Mouse (Mus musculus): ENCODE measurements around the gene Riok1. TPM values are rescaled to one million over a fixed set of nuclear protein-coding genes. Genes with fewer than 3 reads are reported as not detected.

Riok1 gene
- polyA plus RNA-seq (2014; fragmentation: Illumina TruSeq; extraction: RNeasy Lipid Tissue Mini Kit (QIAGEN cat#74804); ENCODE audit: low read depth, low replicate concordance) = 70.2 TPM

DNA sequence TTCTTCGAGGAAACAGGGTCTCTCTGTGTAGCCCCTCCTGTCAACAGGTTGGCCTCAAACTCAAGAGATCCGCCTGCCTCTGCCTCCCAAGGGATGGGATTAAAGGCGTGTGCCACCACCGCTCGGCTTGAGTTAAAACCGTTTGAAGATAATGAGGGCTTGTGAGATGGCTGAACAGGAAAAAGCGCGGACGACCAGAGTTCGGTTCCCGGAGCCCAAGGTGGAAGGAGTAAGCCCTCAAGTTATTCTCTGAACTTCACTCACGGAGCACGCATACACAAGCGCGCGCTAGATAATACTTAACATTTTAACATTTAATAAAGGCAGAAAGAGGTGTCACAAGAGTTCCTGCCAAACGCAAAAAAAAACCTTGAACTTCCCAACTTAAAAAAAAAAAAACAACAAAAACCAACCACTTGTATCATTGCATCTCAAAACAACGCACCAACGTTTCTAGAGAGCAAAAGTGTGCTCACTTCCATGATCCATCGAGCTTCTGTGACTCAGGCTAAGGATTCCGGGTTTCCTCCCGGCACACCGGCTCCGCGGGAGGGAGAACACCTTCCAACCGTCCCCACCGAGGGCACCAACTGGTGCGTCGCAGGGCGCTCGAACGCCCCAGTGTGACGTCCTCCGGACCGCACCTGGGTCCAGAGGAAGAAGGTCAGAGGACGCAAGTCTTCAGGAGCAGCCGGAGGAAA lies at the start of gene Riok1:
Riok1 (plus strand) TSS at position 653 of the 701 bp plus-strand sequence.

DNA sequence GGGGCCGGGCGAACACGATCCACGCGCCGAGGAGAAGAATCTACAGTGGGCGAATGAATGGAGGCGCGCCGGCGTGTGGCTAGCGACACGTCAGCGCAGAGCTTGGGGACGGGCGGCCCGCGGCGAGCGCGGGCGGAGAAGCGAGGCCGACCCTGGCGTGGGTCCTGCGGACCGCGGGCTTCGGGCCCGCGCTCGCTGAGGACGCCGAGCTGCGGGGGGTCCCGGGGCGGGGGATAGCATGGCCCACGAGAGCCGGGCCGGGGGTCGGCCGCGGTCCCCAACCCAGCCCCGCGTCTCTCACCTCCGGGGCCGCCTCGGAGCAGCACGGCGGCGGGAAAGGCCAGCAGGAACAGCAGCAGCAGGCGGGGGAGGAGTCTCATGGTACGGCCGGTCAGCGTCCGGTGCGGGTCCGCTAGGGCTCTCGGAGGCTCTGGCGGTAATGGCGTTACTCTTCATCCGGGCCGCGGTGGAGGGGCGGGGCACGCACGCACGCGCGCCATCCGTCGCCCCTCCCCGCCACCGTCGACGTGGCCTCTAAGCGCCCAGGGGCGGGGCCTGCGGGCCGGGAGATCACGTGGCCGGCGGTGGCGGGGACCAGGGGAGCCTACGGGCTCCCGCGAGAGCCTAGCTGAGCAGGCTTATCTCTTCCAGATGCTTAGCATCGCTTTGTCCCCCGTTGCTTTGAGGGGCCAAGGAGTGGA lies 42.9 kb upstream of the Riok1 start, which contains the start of gene Ssr1:
Ssr1 (minus strand) TSS at position 514 of the 701 bp plus-strand sequence.

DNA sequence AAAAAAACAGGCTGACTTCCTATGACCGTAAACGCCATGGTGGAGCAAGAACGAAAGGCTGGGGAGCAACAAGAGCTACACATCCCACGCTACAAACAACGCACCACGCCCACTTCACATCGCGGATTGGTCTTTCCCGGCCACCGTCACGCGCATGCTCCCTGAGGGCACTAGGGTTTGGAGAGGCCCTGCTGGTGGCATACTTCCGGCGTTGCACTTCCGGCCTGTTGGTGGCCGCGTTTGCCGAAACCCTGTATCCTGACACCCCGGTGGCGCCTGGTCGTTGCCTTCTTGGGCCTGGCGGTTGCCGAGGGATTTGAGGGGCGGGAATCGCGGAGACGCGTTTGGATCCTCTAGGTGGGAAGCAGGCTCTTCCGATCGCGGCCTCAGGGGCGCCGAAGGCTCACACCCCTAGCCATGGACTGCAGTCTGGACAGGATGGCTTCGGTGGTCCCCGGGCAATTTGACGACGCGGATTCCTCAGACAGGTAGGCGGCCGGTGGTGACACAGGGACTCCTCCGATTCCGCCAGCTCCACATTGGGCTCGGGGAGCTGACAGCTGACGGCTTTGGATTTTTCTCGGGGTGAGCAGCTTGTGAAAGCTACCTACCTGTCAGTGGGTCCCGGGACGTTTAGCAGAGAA lies 371 bp downstream of the Riok1 start, which contains the start of gene Cage1:
Cage1 (minus strand) TSS at position 26 of the 644 bp plus-strand sequence.

Other genes starting within 250 kb of the Riok1 start
- gene Ssr1, start 42.8 kb upstream of the Riok1 start, polyA plus RNA-seq (2014; fragmentation: Illumina TruSeq; extraction: RNeasy Lipid Tissue Mini Kit (QIAGEN cat#74804); ENCODE audit: low read depth, low replicate concordance) = 207 TPM
- gene Cage1, start 74 bp downstream of the Riok1 start, polyA plus RNA-seq (2014; fragmentation: Illumina TruSeq; extraction: RNeasy Lipid Tissue Mini Kit (QIAGEN cat#74804); ENCODE audit: low read depth, low replicate concordance) = 2.4 TPM
- 157 TPM for gene Dsp, start 114.3 kb downstream of the Riok1 start, polyA plus RNA-seq (2014; fragmentation: Illumina TruSeq; extraction: RNeasy Lipid Tissue Mini Kit (QIAGEN cat#74804); ENCODE audit: low read depth, low replicate concordance)
- 111 TPM for gene Snrnp48, start 167.9 kb downstream of the Riok1 start, polyA plus RNA-seq (2014; fragmentation: Illumina TruSeq; extraction: RNeasy Lipid Tissue Mini Kit (QIAGEN cat#74804); ENCODE audit: low read depth, low replicate concordance)